Mouse (Mus musculus): Measurements from ENCODE around the gene Elobl. TPM values are rescaled to one million over a fixed set of nuclear protein-coding genes. Genes with fewer than 3 reads are reported as not detected.

Elobl gene
- 0.92 and 1.5 TPM in 2 replicates for polyA plus RNA-seq (2012; rRNA removed)

GRCm38 (mm10) chr11:88966881-88967361, at the start of gene Elobl:
Elobl (minus strand) TSS chr11:88966931.
- Histone ChIP-seq H3K4me1 (ENCODE audit: control insufficient read depth, insufficient read depth, low read length) (no peaks in the 10 kb centered on the region), H3K36me3 (ENCODE audit: control insufficient read depth, insufficient read depth, low read length) (no peaks in the 10 kb centered on the region)
- TF ChIP-seq POLR2A (IDR thresholded peaks at IDR 0.05; ENCODE audit: low read depth, low read length) (no peak), CTCF (conservative IDR thresholded peaks at IDR 0.05; ENCODE audit: insufficient read depth, insufficient read length, low read depth, low read length) (no peak)

GRCm38 (mm10) chr11:89012241-89012640, 45.5 kb upstream of the Elobl start:
- Histone ChIP-seq H3K27me3 (replicated peaks; ENCODE audit: control insufficient read depth, insufficient read depth, low read length) (no peaks in the 10 kb centered on the region), H3K36me3 (ENCODE audit: control insufficient read depth, insufficient read depth, low read length) (peaks cover 16% of the 10 kb centered on the region), H3K4me3 (ENCODE audit: insufficient read depth, low read depth, low read length) (no peak overlapping the region), H3K4me1 (ENCODE audit: control insufficient read depth, insufficient read depth, low read length) (peaks cover 17% of the 10 kb centered on the region), H3K27ac (ENCODE audit: insufficient read depth, low read depth, low read length) (peak overlapping the region; percentile 78; the same call in 1 of the 2 replicates)
- TF ChIP-seq CTCF (conservative IDR thresholded peaks at IDR 0.05; ENCODE audit: insufficient read depth, insufficient read length, low read depth, low read length) (no peak), POLR2A (IDR thresholded peaks at IDR 0.05; ENCODE audit: low read depth, low read length) (no peak)
- peak; percentile 93 for DNase-seq
- 74% methylated on average over 5 of the region's 5 CpGs for WGBS

More at GRCm38 (mm10) chr11:88966881-88967361, at the start of gene Elobl:
- DNase-seq, result no peak
- H3K27ac ChIP-seq (ENCODE audit: insufficient read depth, low read depth, low read length), result no peak within 1 kb of the TSS
- H3K27me3 ChIP-seq (replicated peaks; ENCODE audit: control insufficient read depth, insufficient read depth, low read length), result no peaks in the 10 kb centered on the region
- no peak within 1 kb of the TSS for H3K4me3 ChIP-seq (ENCODE audit: insufficient read depth, low read depth, low read length)
- 92% methylated on average over 2 of the region's 3 CpGs for WGBS

GRCm38 (mm10) chr11:89009496-89009895, 42.8 kb upstream of the Elobl start:
- Histone ChIP-seq H3K27me3 (replicated peaks; ENCODE audit: control insufficient read depth, insufficient read depth, low read length) (no peaks in the 10 kb centered on the region), H3K4me1 (ENCODE audit: control insufficient read depth, insufficient read depth, low read length) (peaks cover 17% of the 10 kb centered on the region), H3K27ac (ENCODE audit: insufficient read depth, low read depth, low read length) (no peak overlapping the region), H3K36me3 (ENCODE audit: control insufficient read depth, insufficient read depth, low read length) (peaks cover 8% of the 10 kb centered on the region; the same call in 1 of the 2 replicates), H3K4me3 (ENCODE audit: insufficient read depth, low read depth, low read length) (no peak overlapping the region)
- TF ChIP-seq CTCF (conservative IDR thresholded peaks at IDR 0.05; ENCODE audit: insufficient read depth, insufficient read length, low read depth, low read length), result no peak
- no peak for TF ChIP-seq POLR2A (IDR thresholded peaks at IDR 0.05; ENCODE audit: low read depth, low read length)
- 81% methylated on average over 7 of the region's 7 CpGs for WGBS
- DNase-seq, result no peak

GRCm38 (mm10) chr11:89009066-89009465, 42.3 kb upstream of the Elobl start:
- H3K36me3 ChIP-seq (ENCODE audit: control insufficient read depth, insufficient read depth, low read length), result peaks cover 8% of the 10 kb centered on the region; the same call in 1 of the 2 replicates
- no peak overlapping the region for H3K4me3 ChIP-seq (ENCODE audit: insufficient read depth, low read depth, low read length)
- WGBS, result 89% methylated on average over 9 of the region's 9 CpGs
- DNase-seq, result no peak
- H3K27ac ChIP-seq (ENCODE audit: insufficient read depth, low read depth, low read length), result no peak overlapping the region
- TF ChIP-seq CTCF (conservative IDR thresholded peaks at IDR 0.05; ENCODE audit: insufficient read depth, insufficient read length, low read depth, low read length) (no peak), POLR2A (IDR thresholded peaks at IDR 0.05; ENCODE audit: low read depth, low read length) (no peak)
- H3K4me1 ChIP-seq (ENCODE audit: control insufficient read depth, insufficient read depth, low read length), result peaks cover 17% of the 10 kb centered on the region
- no peaks in the 10 kb centered on the region for H3K27me3 ChIP-seq (replicated peaks; ENCODE audit: control insufficient read depth, insufficient read depth, low read length)

GRCm38 (mm10) chr11:89007582-89007981, 40.9 kb upstream of the Elobl start:
- TF ChIP-seq POLR2A (IDR thresholded peaks at IDR 0.05; ENCODE audit: low read depth, low read length) (no peak), CTCF (conservative IDR thresholded peaks at IDR 0.05; ENCODE audit: insufficient read depth, insufficient read length, low read depth, low read length) (no peak)
- H3K27me3 ChIP-seq (replicated peaks; ENCODE audit: control insufficient read depth, insufficient read depth, low read length), result no peaks in the 10 kb centered on the region
- peak; percentile 74 for DNase-seq
- WGBS, result 55% methylated on average over 3 of the region's 3 CpGs
- no peak overlapping the region for H3K4me3 ChIP-seq (ENCODE audit: insufficient read depth, low read depth, low read length)
- H3K36me3 ChIP-seq (ENCODE audit: control insufficient read depth, insufficient read depth, low read length), result peaks cover 7% of the 10 kb centered on the region; the same call in 1 of the 2 replicates
- peak overlapping the region; percentile 19; the same call in 1 of the 2 replicates for H3K27ac ChIP-seq (ENCODE audit: insufficient read depth, low read depth, low read length)
- H3K4me1 ChIP-seq (ENCODE audit: control insufficient read depth, insufficient read depth, low read length), result peaks cover 26% of the 10 kb centered on the region

GRCm38 (mm10) chr11:89006404-89006803, 39.7 kb upstream of the Elobl start:
- H3K27me3 ChIP-seq (replicated peaks; ENCODE audit: control insufficient read depth, insufficient read depth, low read length), result no peaks in the 10 kb centered on the region
- no peak for DNase-seq
- H3K27ac ChIP-seq (ENCODE audit: insufficient read depth, low read depth, low read length), result no peak overlapping the region
- TF ChIP-seq POLR2A (IDR thresholded peaks at IDR 0.05; ENCODE audit: low read depth, low read length) (no peak), CTCF (conservative IDR thresholded peaks at IDR 0.05; ENCODE audit: insufficient read depth, insufficient read length, low read depth, low read length) (no peak)
- H3K36me3 ChIP-seq (ENCODE audit: control insufficient read depth, insufficient read depth, low read length), result peaks cover 3% of the 10 kb centered on the region; the same call in 1 of the 2 replicates
- H3K4me3 ChIP-seq (ENCODE audit: insufficient read depth, low read depth, low read length), result no peak overlapping the region
- H3K4me1 ChIP-seq (ENCODE audit: control insufficient read depth, insufficient read depth, low read length), result peaks cover 22% of the 10 kb centered on the region

GRCm38 (mm10) chr11:89005473-89005872, 38.7 kb upstream of the Elobl start:
- Histone ChIP-seq H3K4me3 (ENCODE audit: insufficient read depth, low read depth, low read length) (no peak overlapping the region), H3K36me3 (ENCODE audit: control insufficient read depth, insufficient read depth, low read length) (peaks cover 3% of the 10 kb centered on the region; the same call in 1 of the 2 replicates), H3K4me1 (ENCODE audit: control insufficient read depth, insufficient read depth, low read length) (peaks cover 21% of the 10 kb centered on the region), H3K27ac (ENCODE audit: insufficient read depth, low read depth, low read length) (no peak overlapping the region), H3K27me3 (replicated peaks; ENCODE audit: control insufficient read depth, insufficient read depth, low read length) (no peaks in the 10 kb centered on the region)
- no peak for TF ChIP-seq POLR2A (IDR thresholded peaks at IDR 0.05; ENCODE audit: low read depth, low read length)
- TF ChIP-seq CTCF (conservative IDR thresholded peaks at IDR 0.05; ENCODE audit: insufficient read depth, insufficient read length, low read depth, low read length), result no peak
- WGBS, result 47% methylated on average over 5 of the region's 5 CpGs
- no peak for DNase-seq

All from kidney, adult 2 months (tissue).